ENCODE assay signal across 14 mouse cellular contexts in the genomic region with DNA sequence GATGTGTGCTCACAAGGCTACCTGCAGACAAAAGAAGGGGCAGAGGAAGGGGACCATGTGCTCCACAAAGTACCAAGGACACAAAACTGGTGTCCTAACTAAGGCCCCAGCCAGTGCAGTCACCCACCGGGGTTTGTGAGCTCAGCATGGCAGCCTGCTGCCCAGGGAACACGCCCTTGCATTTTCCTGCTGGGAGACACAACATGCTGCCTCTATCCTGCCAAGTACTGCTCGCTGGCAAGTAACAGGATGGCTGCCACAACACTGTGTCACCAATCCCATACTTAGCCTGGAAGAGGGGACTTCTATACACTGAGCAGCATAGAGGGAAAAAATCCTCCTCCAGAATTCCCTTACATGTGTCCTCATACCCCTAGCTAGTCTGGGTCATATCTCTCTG.
DNase-seq lines count a peak whose midpoint lies in the region; ATAC-seq lines count a peak whose summit lies in the region.
"Had no signal": no experiment of that assay in that cellular context is flagged by ENCODE, and none has a peak within 500 bp of the region (broad histone marks: within the 10 kb centered on the region; RNA-seq: fewer than 3 reads in every experiment).

No protein-coding gene starts in this region.

- no peak for DNase-seq in frontal cortex, adult 2 months (ENCODE audit: extremely low spot score in 1 of 2, low spot score in 1 of 2)
- no peak for DNase-seq in neural tube, embryonic 10.5 days (ENCODE audit: extremely low spot score, low spot score)
- DNase-seq in heart, embryonic 10.5 days (ENCODE audit: low spot score), result no peak
- DNase-seq in skeletal muscle tissue, adult 2 months (ENCODE audit: low read depth, low spot score), result peak; percentile 38
- DNase-seq in hindbrain, embryonic 11.5 days (ENCODE audit: low spot score), result no peak
- DNase-seq in kidney, adult 18-20 months, result no peak
- DNase-seq: adrenal gland, adult 8-10 months; kidney, adult 8-10 months; lung, postnatal 36 days; thymus, postnatal 4 days had no signal

- ATAC-seq in frontal cortex, adult (ENCODE audit: low TSS enrichment), result peak; percentile 94
- ATAC-seq in neural tube, embryonic 15.5 days (ENCODE audit: low FRiP score), result no peak
- ATAC-seq in hindbrain, embryonic 11.5 days (ENCODE audit: low FRiP score), result no peak
- ATAC-seq: midbrain, embryonic 15.5 days had no signal

- WGBS in neural tube, embryonic 15.5 days, result 84% methylated on average over 3 of the region's 3 CpGs
- WGBS in heart, embryonic 10.5 days, result 75% methylated on average over 3 of the region's 3 CpGs
- 87% methylated on average over 3 of the region's 3 CpGs for WGBS in hindbrain, embryonic 11.5 days

- H3K9ac ChIP-seq in neural tube, embryonic 15.5 days (replicated peaks), result no peak overlapping the region
- H3K9ac ChIP-seq in hindbrain, embryonic 11.5 days (ENCODE audit: low read depth, low read length), result no peak overlapping the region
- H3K9ac ChIP-seq: midbrain, embryonic 15.5 days had no signal

- no peaks in the 10 kb centered on the region for H3K36me3 ChIP-seq in neural tube, embryonic 15.5 days
- peaks cover 8% of the 10 kb centered on the region; the same call in 1 of the 2 replicates for H3K36me3 ChIP-seq in heart, embryonic 10.5 days
- H3K36me3 ChIP-seq in hindbrain, embryonic 11.5 days (ENCODE audit: control insufficient read depth, insufficient read depth, low read length), result no peaks in the 10 kb centered on the region
- H3K36me3 ChIP-seq: midbrain, embryonic 15.5 days had no signal

- 0 out of 2 replicates have a peak overlapping the region, but pooled peaks have one; percentile 37 for H3K27ac ChIP-seq in neural tube, embryonic 15.5 days (replicated peaks)
- 0 out of 2 replicates have a peak overlapping the region, but pooled peaks have one; percentile 42 for H3K27ac ChIP-seq in heart, embryonic 10.5 days
- H3K27ac ChIP-seq in hindbrain, embryonic 11.5 days (ENCODE audit: low read depth, low read length), result no peak overlapping the region
- H3K27ac ChIP-seq: midbrain, embryonic 15.5 days had no signal

- no peaks in the 10 kb centered on the region for H3K9me3 ChIP-seq in neural tube, embryonic 15.5 days (replicated peaks)
- H3K9me3 ChIP-seq in heart, embryonic 10.5 days, result no peaks in the 10 kb centered on the region
- H3K9me3 ChIP-seq in hindbrain, embryonic 11.5 days (ENCODE audit: control insufficient read depth, low read length), result no peaks in the 10 kb centered on the region
- H3K9me3 ChIP-seq: midbrain, embryonic 15.5 days had no signal

- H3K4me3 ChIP-seq in neural tube, embryonic 15.5 days (replicated peaks), result no peak overlapping the region
- H3K4me3 ChIP-seq in heart, embryonic 10.5 days, result no peak overlapping the region
- no peak overlapping the region for H3K4me3 ChIP-seq in hindbrain, embryonic 11.5 days (ENCODE audit: low read depth, low read length)
- H3K4me3 ChIP-seq: midbrain, embryonic 15.5 days had no signal

- H3K27me3 ChIP-seq in neural tube, embryonic 15.5 days (replicated peaks), result no peaks in the 10 kb centered on the region
- H3K27me3 ChIP-seq in heart, embryonic 10.5 days (ENCODE audit: insufficient read depth, poor library complexity, severe bottlenecking), result no peaks in the 10 kb centered on the region
- H3K27me3 ChIP-seq in hindbrain, embryonic 11.5 days (ENCODE audit: control insufficient read depth, insufficient read depth, low read length), result no peaks in the 10 kb centered on the region
- H3K27me3 ChIP-seq: midbrain, embryonic 15.5 days had no signal

- no peak overlapping the region for H3K4me2 ChIP-seq in neural tube, embryonic 15.5 days
- no peak overlapping the region for H3K4me2 ChIP-seq in hindbrain, embryonic 11.5 days (replicated peaks; ENCODE audit: low read depth, low read length)
- H3K4me2 ChIP-seq: liver, embryonic 11.5 days; midbrain, embryonic 15.5 days had no signal

- peaks cover 25% of the 10 kb centered on the region for H3K4me1 ChIP-seq in neural tube, embryonic 15.5 days
- peaks cover 30% of the 10 kb centered on the region for H3K4me1 ChIP-seq in heart, embryonic 10.5 days
- H3K4me1 ChIP-seq in hindbrain, embryonic 11.5 days (replicated peaks; ENCODE audit: control insufficient read depth, insufficient read depth, low read length), result no peaks in the 10 kb centered on the region
